Mouse (Mus musculus) brown adipose tissue, adult 24 weeks (tissue): ENCODE measurements around the gene Rxfp4. TPM values are rescaled to one million over a fixed set of nuclear protein-coding genes. Genes with fewer than 3 reads are reported as not detected.

ENCODE experiments used
- H3K27ac ChIP-seq: fragments of 200-500 bp; replicated peaks from 2 replicates; pipeline ENCODE4 v1.5.1; 2012; ENCODE audit warnings: low read depth, mild to moderate bottlenecking, low read length
- H3K4me1 ChIP-seq: fragments of 200-500 bp; 2 replicates; pipeline ENCODE4 v1.6.1; 2012; ENCODE audit warnings: low read length, mixed read lengths; ENCODE audit not compliant: control insufficient read depth, insufficient read depth, insufficient read length
- H3K4me3 ChIP-seq: fragments of 200-500 bp; 2 replicates; pipeline ENCODE4 v1.5.1; 2012; ENCODE audit warnings: low read depth, mild to moderate bottlenecking, low read length, moderate library complexity; ENCODE audit not compliant: insufficient read depth
- polyA plus RNA-seq: library from polyadenylated mRNA; stranded (reverse); fragments of >200 nt; gene quantifications from 2 replicates; pipeline ENCODE4 v1.2.4, GENCODE M21; 2012; ENCODE audit not compliant: missing spikeins, insufficient read depth, insufficient read length

Gene Rxfp4
- polyA plus RNA-seq, 1 experiment, result not detected

DNA sequence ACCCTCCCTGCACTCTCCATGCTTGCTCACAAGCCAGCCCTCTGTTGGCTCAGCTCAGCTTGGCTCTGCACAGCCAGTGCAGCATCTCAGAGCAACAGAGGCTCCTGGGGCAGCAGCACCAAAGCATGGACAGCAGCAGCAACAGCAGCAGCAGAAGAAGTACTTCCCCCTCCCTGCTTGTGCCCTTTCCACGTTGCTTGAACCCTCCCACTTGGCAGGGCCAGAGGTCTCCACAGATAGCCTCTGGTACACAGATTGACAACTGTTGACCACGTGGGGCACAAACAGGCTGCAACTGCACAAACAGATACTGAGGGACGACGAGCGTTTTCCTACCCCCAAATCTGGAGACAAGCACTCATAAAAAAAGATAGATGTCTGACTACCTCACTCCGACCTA is 6.9 kb upstream of the Rxfp4 start:
- Histone ChIP-seq H3K4me1 (no peaks in the 10 kb centered on the region; the same call in 1 of the 2 replicates), H3K27ac (no peak overlapping the region), H3K4me3 (no peak overlapping the region)

DNA sequence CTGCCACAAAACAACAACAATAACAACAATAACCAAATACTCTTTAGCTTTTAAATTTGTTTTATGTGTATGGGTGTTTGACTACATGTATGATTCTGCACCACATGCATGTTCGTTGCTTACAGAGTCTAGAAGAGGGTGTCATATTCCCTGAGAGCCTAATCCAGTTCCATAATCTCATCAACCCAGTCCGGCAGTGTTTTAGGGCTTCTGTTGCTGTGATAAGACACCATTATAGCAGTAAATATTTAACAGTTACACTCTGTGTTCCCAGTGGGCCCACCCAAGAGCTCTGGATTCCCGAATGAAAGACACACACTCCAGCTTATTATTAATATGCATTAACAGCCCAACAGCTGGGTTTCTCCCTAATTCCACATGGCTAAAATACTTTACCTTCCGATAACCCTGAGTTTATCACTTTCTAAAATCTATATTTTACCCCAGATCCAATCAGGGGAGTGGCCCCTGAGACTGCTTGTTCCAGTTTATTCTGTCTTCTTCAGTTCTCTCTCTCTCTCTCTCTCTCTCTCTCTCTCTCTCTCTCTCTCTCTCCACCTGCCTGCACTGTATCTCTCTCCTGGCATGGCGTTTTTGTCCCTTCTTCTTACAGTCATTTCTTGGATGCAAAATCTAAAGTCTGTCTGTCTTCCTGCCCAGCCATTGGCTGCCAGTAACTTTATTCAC is 5.6 kb upstream of the Rxfp4 start:
- no peak overlapping the region for H3K4me3 ChIP-seq
- H3K27ac ChIP-seq, result no peak overlapping the region

DNA sequence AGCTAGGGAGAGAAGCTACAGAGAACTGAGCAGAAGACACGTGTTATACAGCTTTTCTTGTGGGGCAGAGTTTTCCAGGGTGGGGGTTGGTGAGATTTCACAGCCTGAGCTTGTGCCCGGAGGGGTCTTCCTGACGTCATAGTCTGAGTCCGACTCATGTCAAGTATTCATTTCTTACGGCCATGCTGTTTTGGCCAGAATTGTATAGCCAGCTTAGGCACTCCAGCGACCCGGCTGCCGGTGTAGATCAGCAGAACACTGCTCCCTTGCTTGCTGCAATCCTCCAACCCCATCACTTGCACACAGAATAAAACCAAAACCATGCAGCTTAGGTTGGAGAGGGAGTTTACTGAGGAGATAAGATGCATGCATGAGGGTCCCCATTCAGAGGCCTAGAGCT is 2.7 kb upstream of the Rxfp4 start:
- Histone ChIP-seq H3K27ac (no peak overlapping the region), H3K4me3 (no peak overlapping the region), H3K4me1 (peaks cover 6% of the 10 kb centered on the region; the same call in 1 of the 2 replicates)

More for the DNA sequence above, 5.6 kb upstream of the Rxfp4 start:
- peaks cover 3% of the 10 kb centered on the region; the same call in 1 of the 2 replicates for H3K4me1 ChIP-seq

DNA sequence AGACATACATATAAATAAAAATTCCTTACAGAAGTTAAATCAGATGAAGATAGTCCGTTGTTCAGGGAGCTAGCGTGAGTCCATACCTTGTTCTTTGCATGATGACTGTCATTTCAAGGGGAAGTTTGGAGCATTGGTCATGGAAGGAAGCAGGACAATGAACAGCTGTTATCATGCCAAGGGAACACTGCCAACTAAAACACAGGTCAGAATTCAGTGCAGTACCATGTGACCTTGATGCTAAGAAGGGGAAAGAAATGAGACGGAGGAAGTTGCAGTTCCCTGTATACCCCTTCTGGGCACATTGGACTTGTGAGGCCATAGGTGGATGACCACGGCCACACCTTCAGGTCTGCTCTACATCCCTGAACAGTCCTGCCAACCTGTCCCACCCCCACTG is 1.7 kb upstream of the Rxfp4 start:
- Histone ChIP-seq H3K4me3 (no peak overlapping the region), H3K27ac (no peak overlapping the region), H3K4me1 (peaks cover 6% of the 10 kb centered on the region; the same call in 1 of the 2 replicates)

DNA sequence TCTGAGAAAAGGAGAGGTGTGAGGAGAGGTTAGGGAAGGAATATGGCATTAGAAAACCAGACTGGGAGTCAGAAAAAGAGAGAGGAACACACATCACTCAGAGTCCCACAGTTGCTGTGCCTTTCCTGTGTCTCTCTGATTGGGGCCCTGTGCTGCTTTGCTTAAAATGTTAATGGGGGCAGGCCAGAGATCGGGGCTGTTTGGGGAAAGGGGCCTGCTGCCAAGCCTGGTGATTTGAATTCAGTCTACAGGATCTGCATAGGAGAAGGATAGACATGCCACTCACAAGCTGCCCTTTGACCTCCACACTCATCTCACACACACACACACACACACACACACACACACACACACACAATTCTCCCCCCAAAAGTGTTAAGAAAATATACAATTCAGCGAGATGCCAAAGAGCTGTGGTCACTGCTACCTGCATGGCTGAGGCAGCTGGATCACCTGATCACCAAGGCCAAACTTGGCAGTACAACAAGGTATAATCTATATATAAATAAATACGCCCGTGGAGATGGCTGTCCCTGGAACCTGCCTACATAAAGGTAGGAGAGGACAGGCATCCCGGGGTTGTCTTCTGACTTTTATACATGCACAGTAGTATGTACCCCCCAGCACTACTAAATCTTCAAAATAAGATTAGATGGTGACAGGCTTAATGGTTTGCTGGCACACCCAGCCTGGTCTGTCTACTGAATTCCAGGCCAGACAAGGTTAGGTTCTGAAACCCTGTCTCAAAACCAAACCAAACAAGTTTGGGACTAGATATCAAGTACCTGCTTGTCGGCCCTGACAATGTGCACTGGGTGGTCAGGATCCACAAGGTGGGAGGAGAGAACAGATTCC is 801 bp upstream of the Rxfp4 start:
- H3K4me3 ChIP-seq, result no peak overlapping the region
- peaks cover 6% of the 10 kb centered on the region; the same call in 1 of the 2 replicates for H3K4me1 ChIP-seq
- no peak overlapping the region for H3K27ac ChIP-seq

DNA sequence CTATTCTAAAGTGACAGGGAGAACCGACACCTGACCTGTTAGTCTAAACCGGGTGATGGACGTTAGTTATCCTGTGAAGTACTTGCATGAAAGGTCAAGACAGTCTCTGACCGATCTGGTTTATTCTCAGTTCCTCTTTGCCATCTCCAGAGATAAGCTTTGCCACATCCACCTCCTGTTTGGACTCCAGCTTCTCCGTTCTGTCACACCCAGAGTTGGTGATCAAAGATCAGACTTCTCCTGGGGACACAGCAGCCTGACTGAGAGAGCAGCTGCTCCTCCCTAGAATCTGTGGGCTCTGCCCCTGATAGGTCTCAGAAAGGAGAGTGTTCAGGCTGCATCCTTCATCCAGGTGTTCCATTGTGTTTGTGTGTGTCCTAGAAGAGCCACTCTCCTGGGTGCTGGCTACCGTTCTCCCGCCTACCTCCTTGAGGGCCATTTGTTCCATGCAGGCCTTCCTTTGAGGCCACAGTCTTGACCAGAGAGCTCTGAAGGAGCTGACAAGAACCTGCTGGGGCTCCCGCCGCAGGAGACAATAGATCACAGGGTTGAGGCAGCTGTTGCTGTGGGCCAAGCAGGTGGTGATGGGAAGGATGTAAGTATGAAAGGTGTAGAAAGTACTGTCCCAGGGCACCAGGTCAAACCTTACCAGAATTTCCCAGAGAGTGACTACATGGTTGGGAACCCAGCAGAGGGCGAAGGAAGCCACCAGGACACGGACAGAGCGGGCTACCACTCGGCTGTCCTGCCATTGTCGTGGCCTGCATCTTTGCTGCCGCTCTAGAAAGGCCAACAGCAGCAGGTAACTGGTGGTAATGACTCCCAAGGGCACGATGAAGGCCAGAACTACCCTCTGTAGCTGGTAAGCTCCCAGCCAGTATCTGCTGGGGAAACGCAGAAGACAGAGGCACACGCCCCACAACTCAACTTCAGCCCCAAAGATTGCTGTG is 998 bp downstream of the Rxfp4 start:
- Histone ChIP-seq H3K4me1 (peaks cover 6% of the 10 kb centered on the region; the same call in 1 of the 2 replicates), H3K27ac (no peak overlapping the region), H3K4me3 (no peak overlapping the region)

DNA sequence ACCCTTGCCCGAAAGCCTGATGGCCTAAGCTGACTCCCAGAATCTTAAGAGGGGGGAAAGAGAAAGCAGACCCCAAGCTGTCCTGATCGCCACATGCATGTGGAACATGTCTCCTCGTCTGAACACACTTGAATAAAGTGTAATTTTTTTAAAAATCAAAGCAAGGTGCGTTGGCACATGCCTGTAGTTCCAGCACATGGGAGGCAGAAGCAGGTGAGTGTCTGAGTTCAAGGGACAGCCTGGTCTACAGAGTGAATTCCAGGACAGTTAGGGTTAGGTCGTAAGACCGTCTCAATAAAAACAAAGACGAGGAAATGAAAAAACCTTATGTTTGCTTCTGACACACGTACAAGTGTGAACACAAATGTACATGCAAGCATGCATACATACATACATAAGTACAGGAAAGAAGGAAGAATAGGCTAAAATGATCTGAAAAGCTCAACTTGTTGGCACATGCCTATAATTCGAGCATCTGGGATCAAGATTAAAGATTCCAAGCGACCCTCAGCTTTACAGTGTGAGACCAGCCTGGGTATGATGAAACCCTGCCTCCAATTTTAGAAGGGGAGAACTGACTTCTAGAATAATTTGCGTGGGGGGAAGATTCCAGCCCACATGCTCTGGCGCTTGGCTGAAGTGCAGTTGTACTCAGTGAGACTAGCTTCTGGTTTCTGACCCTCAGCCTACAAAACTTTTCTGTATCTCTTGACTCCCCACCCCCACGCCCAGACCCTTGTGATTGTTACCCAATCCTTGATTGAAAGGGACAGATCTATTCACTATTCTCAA is 2.0 kb downstream of the Rxfp4 start:
- Histone ChIP-seq H3K4me3 (no peak overlapping the region), H3K4me1 (peaks cover 6% of the 10 kb centered on the region; the same call in 1 of the 2 replicates), H3K27ac (no peak overlapping the region)

DNA sequence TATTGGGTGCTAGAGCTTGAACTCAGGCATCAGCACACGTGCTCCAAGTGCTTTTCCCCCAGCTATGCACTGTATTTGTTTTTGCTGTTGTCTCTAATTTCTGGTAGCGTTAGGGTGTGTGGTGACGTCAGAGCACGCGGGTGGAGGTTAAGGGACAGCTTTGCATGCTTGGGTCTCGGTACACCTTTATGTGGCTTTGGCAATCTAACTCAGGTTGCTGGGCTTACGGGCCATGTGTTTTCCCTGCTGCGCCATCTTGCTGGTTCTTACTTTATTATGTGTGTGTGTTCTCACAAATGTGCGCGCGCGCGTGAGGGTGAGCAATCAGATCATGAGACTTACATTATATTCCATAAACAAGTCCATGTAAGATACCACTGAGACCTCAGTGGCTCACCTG is 3.0 kb downstream of the Rxfp4 start:
- Histone ChIP-seq H3K4me3 (no peak overlapping the region), H3K27ac (no peak overlapping the region), H3K4me1 (peaks cover 6% of the 10 kb centered on the region; the same call in 1 of the 2 replicates)

DNA sequence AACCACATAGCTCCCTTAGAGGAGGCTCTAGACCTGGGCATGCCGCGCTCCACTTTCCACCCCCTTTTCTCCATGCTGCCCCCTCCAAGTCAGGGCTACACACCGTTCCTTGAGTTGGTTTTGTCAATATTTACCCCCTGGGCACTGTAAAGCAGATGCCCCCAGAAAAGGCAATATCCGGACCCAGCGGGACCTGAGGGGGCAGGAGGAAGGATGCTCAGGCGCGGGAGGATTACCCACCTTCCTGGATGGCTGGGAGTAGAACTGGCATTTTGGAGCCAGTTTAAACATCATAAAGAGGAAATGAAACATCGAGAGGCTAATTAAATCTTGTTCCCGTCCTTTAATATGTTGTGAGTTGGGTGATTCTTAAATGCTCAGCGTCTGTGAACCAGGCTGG is 3.8 kb downstream of the Rxfp4 start:
- Histone ChIP-seq H3K4me1 (peaks cover 5% of the 10 kb centered on the region; the same call in 1 of the 2 replicates), H3K4me3 (no peak overlapping the region), H3K27ac (no peak overlapping the region)

DNA sequence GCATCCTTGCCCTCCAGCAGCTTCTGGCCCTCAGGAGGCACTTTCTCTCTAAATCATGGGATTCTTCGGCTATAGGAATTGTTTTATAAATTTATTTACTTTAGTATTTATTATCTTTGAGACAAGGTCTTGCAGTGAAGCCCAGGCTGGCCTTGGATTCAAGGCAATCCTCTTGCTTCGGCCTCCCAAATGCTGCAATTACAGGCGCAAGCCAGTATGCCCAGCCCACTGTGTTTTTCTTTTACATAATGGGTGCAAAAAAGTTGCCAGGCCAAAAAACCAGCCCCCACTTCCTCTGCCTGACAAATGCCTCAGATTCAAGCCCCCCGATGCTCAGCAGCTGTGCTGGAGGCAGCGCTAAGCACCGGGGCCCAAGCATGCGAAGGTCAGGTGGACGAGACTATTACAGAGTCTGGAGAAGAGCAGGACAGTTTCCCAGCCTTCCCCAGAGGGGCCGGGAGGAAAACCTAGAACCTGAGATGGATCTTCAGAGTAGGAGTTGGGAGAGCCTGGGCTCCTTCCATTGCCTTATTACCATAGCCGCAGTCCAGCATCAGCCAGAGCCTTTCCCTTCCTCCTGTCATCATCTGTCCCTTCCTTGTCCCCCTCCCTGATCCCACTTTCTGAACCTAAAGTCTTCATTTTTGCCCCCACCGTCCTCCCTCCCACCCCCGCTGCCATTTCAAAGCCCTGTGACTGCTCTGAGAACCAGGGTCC is 4.3 kb downstream of the Rxfp4 start:
- Histone ChIP-seq H3K4me3 (no peak overlapping the region), H3K27ac (no peak overlapping the region), H3K4me1 (0 out of 2 replicates have a peak, but pooled peaks cover 3% of the 10 kb centered on the region)

DNA sequence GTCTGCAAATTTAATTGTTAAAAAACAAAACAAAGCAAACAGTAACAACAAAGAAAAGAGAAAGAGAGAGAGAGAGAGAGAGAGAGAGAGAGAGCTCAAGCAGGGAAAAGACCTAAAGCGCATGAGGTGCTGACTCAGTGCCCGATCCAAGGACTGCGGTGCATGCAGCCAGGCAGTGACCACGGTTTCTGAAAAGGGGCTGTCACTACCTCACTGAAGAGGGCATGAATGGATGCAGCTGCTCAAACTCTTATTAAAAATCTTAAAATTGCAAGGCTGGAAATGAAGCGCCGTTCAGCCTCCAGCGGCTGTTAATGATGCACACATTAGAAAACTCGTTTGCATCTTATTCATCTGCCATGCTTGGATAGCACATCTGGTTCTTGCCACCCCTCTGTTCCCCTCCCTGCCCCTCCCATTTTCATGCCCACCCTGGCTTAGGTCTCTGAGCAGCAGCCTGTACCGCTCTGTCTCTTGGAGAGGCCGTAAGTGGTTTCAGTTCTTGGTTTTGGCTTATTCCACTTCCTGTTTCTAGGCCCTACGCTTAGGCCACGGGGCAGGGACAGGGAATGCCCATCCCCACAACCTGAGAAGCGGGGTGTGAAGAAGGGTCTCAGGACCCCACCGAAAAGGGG is 5.0 kb downstream of the Rxfp4 start:
- Histone ChIP-seq H3K27ac (no peak overlapping the region), H3K4me3 (no peak overlapping the region), H3K4me1 (no peaks in the 10 kb centered on the region)

DNA sequence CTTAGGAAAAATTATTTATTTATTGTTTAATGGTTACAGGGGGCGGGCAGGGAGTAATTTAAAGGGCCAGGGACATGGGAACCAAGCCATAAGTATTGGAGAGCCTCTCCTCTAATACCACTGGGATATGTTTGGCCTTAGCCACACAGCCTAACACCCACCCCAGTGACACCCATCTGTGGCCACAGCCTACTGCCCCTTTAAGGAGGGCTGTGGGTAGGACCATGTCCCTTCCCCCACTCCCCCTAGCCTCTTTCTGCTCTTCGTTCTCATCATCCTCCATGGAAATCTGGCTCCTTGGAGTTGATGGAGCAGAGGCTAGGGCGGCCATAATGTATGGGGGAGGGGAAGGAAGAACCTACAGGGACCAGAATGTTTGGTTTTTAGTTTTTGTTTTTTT is 5.9 kb downstream of the Rxfp4 start:
- H3K4me3 ChIP-seq, result no peak overlapping the region
- no peaks in the 10 kb centered on the region for H3K4me1 ChIP-seq
- H3K27ac ChIP-seq, result no peak overlapping the region

DNA sequence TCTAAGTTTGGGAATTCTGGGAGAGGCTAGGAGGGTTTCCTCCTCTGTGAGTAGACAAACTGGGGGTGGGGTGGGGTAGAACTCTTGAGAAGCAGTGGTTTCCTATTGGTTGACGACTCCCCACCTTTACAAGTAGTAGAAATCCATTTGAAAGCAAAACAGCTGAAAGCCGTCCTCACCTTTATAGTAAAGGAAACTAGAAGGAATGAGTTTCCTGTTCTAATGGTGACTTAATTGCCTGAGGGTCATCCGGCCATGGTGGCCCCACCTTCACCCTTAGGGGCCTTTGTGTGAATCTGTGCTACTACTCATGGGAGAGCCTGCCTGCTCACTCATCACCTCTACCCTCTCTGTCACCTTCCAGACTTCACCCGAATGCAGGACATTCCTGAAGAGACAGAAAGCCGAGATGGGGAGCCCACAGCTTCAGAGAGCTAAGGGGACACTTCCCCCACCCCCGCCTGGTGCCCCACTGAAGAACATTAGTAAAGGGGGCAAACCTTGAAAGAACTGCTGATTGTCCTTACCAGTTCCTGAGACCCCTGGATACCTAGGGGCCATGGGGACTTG is 6.4 kb downstream of the Rxfp4 start:
- no peak overlapping the region for H3K27ac ChIP-seq
- H3K4me3 ChIP-seq, result no peak overlapping the region
- no peaks in the 10 kb centered on the region for H3K4me1 ChIP-seq
